Mouse (Mus musculus): ENCODE results near the gene Tbx10. TPM values are rescaled to one million over a fixed set of nuclear protein-coding genes. Genes with fewer than 3 reads are reported as not detected.
"Not testable (repeated sequence)": the region's sequence is repeated elsewhere in the genome, so short reads cannot be mapped to it uniquely, and the experiment has no call there.

Tbx10 gene
- polyA plus RNA-seq, 1 experiment from 2014 or later = 0.46 TPM

- H3K27ac ChIP-seq = no peak overlapping the region
- no peaks in the 10 kb centered on the region for H3K4me1 ChIP-seq (replicated peaks; ENCODE audit: control insufficient read depth, insufficient read depth, low read length)
- WGBS = 83% methylated on average over 7 of the region's 7 CpGs
- ATAC-seq (ENCODE audit: low FRiP score) = no peak
- no peaks in the 10 kb centered on the region for H3K36me3 ChIP-seq (replicated peaks; ENCODE audit: control insufficient read depth, insufficient read depth)
- DNase-seq (ENCODE audit: low spot score) = no peak
- no peak overlapping the region for H3K4me3 ChIP-seq (replicated peaks; ENCODE audit: low read length)
- no peaks in the 10 kb centered on the region for H3K9me3 ChIP-seq (ENCODE audit: control insufficient read depth, low read length)
- H3K27me3 ChIP-seq (ENCODE audit: control insufficient read depth, insufficient read depth, low read length) = no peaks in the 10 kb centered on the region
- H3K9ac ChIP-seq = no peak overlapping the region
- no peak overlapping the region for H3K4me2 ChIP-seq (replicated peaks)
Measured at GRCm38 (mm10) chr19:4023185-4023584, 30.6 kb downstream of the Tbx10 start.

- no peak overlapping the region for H3K4me2 ChIP-seq (replicated peaks)
- H3K4me3 ChIP-seq (replicated peaks; ENCODE audit: low read length) = no peak overlapping the region
- H3K27me3 ChIP-seq (ENCODE audit: control insufficient read depth, insufficient read depth, low read length) = no peaks in the 10 kb centered on the region
- ATAC-seq (ENCODE audit: low FRiP score) = no peak
- H3K9ac ChIP-seq = no peak overlapping the region
- H3K27ac ChIP-seq = no peak overlapping the region
- H3K9me3 ChIP-seq (ENCODE audit: control insufficient read depth, low read length) = no peaks in the 10 kb centered on the region
- no peaks in the 10 kb centered on the region for H3K36me3 ChIP-seq (replicated peaks; ENCODE audit: control insufficient read depth, insufficient read depth)
- no peaks in the 10 kb centered on the region for H3K4me1 ChIP-seq (replicated peaks; ENCODE audit: control insufficient read depth, insufficient read depth, low read length)
- DNase-seq (ENCODE audit: low spot score) = no peak
Measured at GRCm38 (mm10) chr19:4027576-4027975, 35.0 kb downstream of the Tbx10 start.

DNA sequence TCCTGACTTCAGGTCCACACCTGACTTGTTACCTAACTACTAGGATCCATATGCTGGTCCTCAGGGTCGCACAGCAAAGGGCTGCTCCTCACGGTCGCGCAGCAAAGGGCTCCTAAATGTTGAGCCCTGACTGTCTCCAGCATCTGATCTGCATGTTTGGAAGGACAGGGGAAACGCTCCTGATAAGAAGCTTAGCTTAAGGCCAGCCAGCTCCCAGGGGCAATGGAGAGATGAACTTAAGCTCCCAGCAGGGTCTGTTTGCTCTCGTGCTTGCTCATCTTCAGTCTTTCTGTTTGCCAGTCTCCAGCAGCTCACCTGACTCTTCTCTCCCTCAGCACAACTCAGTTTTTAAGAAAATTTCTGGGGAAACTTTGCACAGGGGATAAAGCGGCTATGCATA is 40.1 kb downstream of the Tbx10 start:
- WGBS = 62% methylated on average over 7 of the region's 7 CpGs
- H3K27me3 ChIP-seq (ENCODE audit: control insufficient read depth, insufficient read depth, low read length) = no peaks in the 10 kb centered on the region
- no peaks in the 10 kb centered on the region for H3K9me3 ChIP-seq (ENCODE audit: control insufficient read depth, low read length)

DNA sequence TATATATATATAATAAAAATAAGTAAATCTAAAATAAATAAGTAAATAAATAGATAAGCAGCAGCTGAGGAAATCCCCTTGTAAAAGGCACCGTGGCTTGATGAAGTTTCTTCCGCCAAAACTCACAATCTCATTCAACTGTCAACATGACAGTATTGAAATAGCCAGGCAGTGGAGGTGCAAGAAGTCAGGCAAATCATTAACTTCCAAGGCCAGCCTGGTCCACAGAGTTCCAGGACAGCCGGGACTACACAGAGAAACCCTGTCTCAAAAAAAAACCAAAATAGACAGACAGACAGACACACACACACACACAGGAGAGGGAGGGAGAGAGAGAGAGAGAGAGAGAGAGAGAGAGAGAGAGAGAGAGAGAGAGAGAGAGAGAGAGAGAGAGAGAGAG is 40.7 kb downstream of the Tbx10 start:
- no peak for ATAC-seq (ENCODE audit: low FRiP score)
- no peak overlapping the region for H3K4me3 ChIP-seq (replicated peaks; ENCODE audit: low read length)
- no peaks in the 10 kb centered on the region for H3K27me3 ChIP-seq (ENCODE audit: control insufficient read depth, insufficient read depth, low read length)
- WGBS = 74% methylated on average over 3 of the region's 3 CpGs
- no peak overlapping the region for H3K4me2 ChIP-seq (replicated peaks)
- no peak for DNase-seq (ENCODE audit: low spot score)
- no peaks in the 10 kb centered on the region for H3K9me3 ChIP-seq (ENCODE audit: control insufficient read depth, low read length)
- H3K36me3 ChIP-seq (replicated peaks; ENCODE audit: control insufficient read depth, insufficient read depth) = no peaks in the 10 kb centered on the region
- peaks cover 12% of the 10 kb centered on the region for H3K4me1 ChIP-seq (replicated peaks; ENCODE audit: control insufficient read depth, insufficient read depth, low read length)
- no peak overlapping the region for H3K9ac ChIP-seq
- H3K27ac ChIP-seq = no peak overlapping the region

More for the DNA sequence above, 40.1 kb downstream of the Tbx10 start:
- H3K36me3 ChIP-seq (replicated peaks; ENCODE audit: control insufficient read depth, insufficient read depth) = no peaks in the 10 kb centered on the region
- H3K27ac ChIP-seq = no peak overlapping the region
- no peak overlapping the region for H3K4me2 ChIP-seq (replicated peaks)
- DNase-seq (ENCODE audit: low spot score) (no peak), ATAC-seq (ENCODE audit: low FRiP score) (no peak)
- H3K4me1 ChIP-seq (replicated peaks; ENCODE audit: control insufficient read depth, insufficient read depth, low read length) = peaks cover 9% of the 10 kb centered on the region; the same call in 1 of the 2 replicates
- no peak overlapping the region for H3K9ac ChIP-seq
- H3K4me3 ChIP-seq (replicated peaks; ENCODE audit: low read length) = no peak overlapping the region

GRCm38 (mm10) chr19:4033742-4034141 is 41.2 kb downstream of the Tbx10 start:
- H3K4me2 ChIP-seq (replicated peaks) = no peak overlapping the region
- no peak for ATAC-seq (ENCODE audit: low FRiP score)
- H3K4me3 ChIP-seq (replicated peaks; ENCODE audit: low read length) = no peak overlapping the region
- H3K36me3 ChIP-seq (replicated peaks; ENCODE audit: control insufficient read depth, insufficient read depth) = no peaks in the 10 kb centered on the region
- no peak overlapping the region for H3K9ac ChIP-seq
- peaks cover 14% of the 10 kb centered on the region for H3K4me1 ChIP-seq (replicated peaks; ENCODE audit: control insufficient read depth, insufficient read depth, low read length)
- no peak overlapping the region for H3K27ac ChIP-seq
- H3K9me3 ChIP-seq (ENCODE audit: control insufficient read depth, low read length) = no peaks in the 10 kb centered on the region
- WGBS = 64% methylated on average over 5 of the region's 5 CpGs
- H3K27me3 ChIP-seq (ENCODE audit: control insufficient read depth, insufficient read depth, low read length) = no peaks in the 10 kb centered on the region
- DNase-seq (ENCODE audit: low spot score) = no peak

GRCm38 (mm10) chr19:4036327-4037045 is 43.9 kb downstream of the Tbx10 start:
- H3K9me3 ChIP-seq (ENCODE audit: control insufficient read depth, low read length) = no peaks in the 10 kb centered on the region
- H3K4me3 ChIP-seq (replicated peaks; ENCODE audit: low read length) = no peak overlapping the region
- H3K27me3 ChIP-seq (ENCODE audit: control insufficient read depth, insufficient read depth, low read length) = no peaks in the 10 kb centered on the region
- H3K36me3 ChIP-seq (replicated peaks; ENCODE audit: control insufficient read depth, insufficient read depth) = no peaks in the 10 kb centered on the region
- H3K9ac ChIP-seq = no peak overlapping the region
- no peak for DNase-seq (ENCODE audit: low spot score)
- no peak overlapping the region for H3K27ac ChIP-seq
- peaks cover 14% of the 10 kb centered on the region for H3K4me1 ChIP-seq (replicated peaks; ENCODE audit: control insufficient read depth, insufficient read depth, low read length)
- no peak for ATAC-seq (ENCODE audit: low FRiP score)
- H3K4me2 ChIP-seq (replicated peaks) = peak overlapping the region; percentile 27
- 64% methylated on average over 12 of the region's 12 CpGs for WGBS

DNA sequence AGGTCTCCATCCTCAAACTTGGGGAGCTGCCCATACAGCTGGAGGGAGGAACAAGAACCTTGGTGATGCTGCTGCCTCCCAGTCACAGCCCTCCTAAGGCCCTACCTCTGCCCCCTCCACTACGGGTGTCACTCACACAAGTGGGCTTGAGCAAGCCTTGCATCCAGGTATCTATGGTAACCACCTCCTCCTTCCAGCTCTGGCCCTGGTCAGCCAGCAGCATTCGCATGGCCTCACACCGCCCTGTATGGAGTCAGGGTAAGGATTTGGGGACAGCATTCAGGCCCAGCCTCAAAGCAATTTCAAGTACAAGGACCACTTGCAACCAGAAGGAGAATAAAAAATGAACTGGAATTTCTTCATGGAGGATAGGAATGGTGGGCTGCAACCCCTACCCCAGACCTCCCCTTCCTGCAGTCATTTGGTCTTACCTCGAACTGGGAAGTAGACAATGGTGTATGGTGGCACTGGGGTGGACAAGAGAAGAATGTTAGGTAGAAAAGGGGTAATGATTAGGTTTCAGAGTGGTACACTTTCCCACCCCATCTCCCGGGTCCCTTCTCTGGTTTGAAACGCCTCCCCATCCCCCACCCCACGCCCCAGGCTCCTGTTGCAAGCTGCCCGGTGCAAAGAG is 44.7 kb downstream of the Tbx10 start:
- ATAC-seq (ENCODE audit: low FRiP score) = peak; percentile 35; the same call in 1 of the 2 replicates
- peak overlapping the region; percentile 45 for H3K4me3 ChIP-seq (replicated peaks; ENCODE audit: low read length)
- H3K27me3 ChIP-seq (ENCODE audit: control insufficient read depth, insufficient read depth, low read length); H3K9me3 ChIP-seq (ENCODE audit: control insufficient read depth, low read length); DNase-seq (ENCODE audit: low spot score); H3K36me3 ChIP-seq (replicated peaks; ENCODE audit: control insufficient read depth, insufficient read depth): not testable (repeated sequence)
- peak overlapping the region; percentile 40; the same call in 1 of the 2 replicates for H3K27ac ChIP-seq
- peaks cover 14% of the 10 kb centered on the region for H3K4me1 ChIP-seq (replicated peaks; ENCODE audit: control insufficient read depth, insufficient read depth, low read length)
- peak overlapping the region; percentile 74 for H3K4me2 ChIP-seq (replicated peaks)
- 25% methylated on average over 7 of the region's 8 CpGs for WGBS
- H3K9ac ChIP-seq = peak overlapping the region; percentile 60

DNA sequence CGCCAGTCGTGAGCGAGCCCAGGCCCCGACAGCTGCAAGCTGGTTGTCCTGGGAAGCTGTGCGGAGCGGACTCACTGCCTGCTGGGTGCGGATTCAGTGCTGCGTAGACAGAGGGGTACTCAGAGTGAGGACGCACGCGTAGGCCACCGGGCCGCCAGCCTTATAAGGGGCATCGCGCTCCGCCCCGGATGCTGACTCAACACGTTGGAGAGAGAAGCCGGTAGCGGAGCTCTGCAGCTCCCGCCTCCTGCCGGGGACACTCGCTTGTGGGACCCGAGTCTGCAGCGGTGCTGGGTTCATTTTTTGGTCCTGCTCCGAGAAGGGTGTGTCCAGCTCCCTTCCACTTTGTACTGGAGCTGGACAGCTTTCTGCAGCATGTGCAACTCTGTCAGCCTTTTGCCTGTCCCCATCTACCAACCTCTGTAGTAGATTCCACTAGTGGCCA is 45.3 kb downstream of the Tbx10 start, which contains the start of gene Gstp1:
TSS of gene Gstp1 (minus strand) at position 198 of the 445 bp plus-strand sequence.
- ATAC-seq (ENCODE audit: low FRiP score) = peak; percentile 86
- H3K4me2 ChIP-seq (replicated peaks) = peak within 1 kb of the TSS; percentile 74
- under 1% methylated on average over 26 of the region's 26 CpGs for WGBS
- no peaks in the 10 kb centered on the region for H3K27me3 ChIP-seq (ENCODE audit: control insufficient read depth, insufficient read depth, low read length)
- DNase-seq (ENCODE audit: low spot score) = peak; percentile 72
- H3K27ac ChIP-seq = peak within 1 kb of the TSS; percentile 40; the same call in 1 of the 2 replicates
- H3K36me3 ChIP-seq (replicated peaks; ENCODE audit: control insufficient read depth, insufficient read depth) = no peaks in the 10 kb centered on the region
- H3K9me3 ChIP-seq (ENCODE audit: control insufficient read depth, low read length) = no peaks in the 10 kb centered on the region
- H3K4me1 ChIP-seq (replicated peaks; ENCODE audit: control insufficient read depth, insufficient read depth, low read length) = peaks cover 14% of the 10 kb centered on the region
- peak within 1 kb of the TSS; percentile 60 for H3K9ac ChIP-seq
- peak within 1 kb of the TSS; percentile 45 for H3K4me3 ChIP-seq (replicated peaks; ENCODE audit: low read length)

DNA sequence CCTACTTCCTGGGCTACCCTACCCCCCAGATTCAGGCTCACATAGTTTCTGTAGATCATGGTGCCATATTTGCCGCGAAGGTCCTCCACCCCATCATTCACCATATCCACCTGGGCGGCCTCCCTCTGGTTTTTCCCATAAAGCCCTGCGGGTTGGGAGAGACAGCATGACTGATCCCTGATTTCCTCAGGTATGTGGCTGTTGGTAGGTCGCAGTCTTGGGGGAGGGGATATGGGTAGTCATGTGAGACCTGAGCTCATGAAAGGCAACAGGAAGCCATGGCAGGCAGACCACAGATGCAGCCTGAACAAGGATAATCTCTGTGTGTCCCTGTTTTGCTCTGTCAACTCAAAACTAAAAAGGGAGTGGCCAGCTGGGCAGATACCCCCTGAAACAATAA is 48.4 kb downstream of the Tbx10 start:
- not testable (repeated sequence) for DNase-seq (ENCODE audit: low spot score); H3K27me3 ChIP-seq (ENCODE audit: control insufficient read depth, insufficient read depth, low read length); ATAC-seq (ENCODE audit: low FRiP score); H3K36me3 ChIP-seq (replicated peaks; ENCODE audit: control insufficient read depth, insufficient read depth); H3K9me3 ChIP-seq (ENCODE audit: control insufficient read depth, low read length); H3K9ac ChIP-seq; H3K27ac ChIP-seq; H3K4me3 ChIP-seq (replicated peaks; ENCODE audit: low read length); H3K4me2 ChIP-seq (replicated peaks)
- whole genome bisulfite sequencing = 88% methylated on average over 5 of the region's 5 CpGs
- peaks cover 14% of the 10 kb centered on the region for H3K4me1 ChIP-seq (replicated peaks; ENCODE audit: control insufficient read depth, insufficient read depth, low read length)

All from hindbrain, embryonic 14.5 days (tissue).